Mouse (Mus musculus) olfactory bulb, adult 2 months (tissue): Measurements from ENCODE around the gene Myo6.

ENCODE experiments used
- CTCF ChIP-seq: fragments of 200-500 bp; IDR thresholded peaks from 2 replicates; pipeline ENCODE4 v1.5.1; 2012; ENCODE audit warnings: low read depth, mild to moderate bottlenecking, low read length, moderate library complexity; ENCODE audit not compliant: insufficient read depth
- POLR2A ChIP-seq: fragments of 200-500 bp; IDR thresholded peaks from 2 replicates; pipeline ENCODE4 v1.6.1; 2012; ENCODE audit warnings: mild to moderate bottlenecking, low read depth, low read length, moderate library complexity; ENCODE audit not compliant: insufficient read depth

DNA sequence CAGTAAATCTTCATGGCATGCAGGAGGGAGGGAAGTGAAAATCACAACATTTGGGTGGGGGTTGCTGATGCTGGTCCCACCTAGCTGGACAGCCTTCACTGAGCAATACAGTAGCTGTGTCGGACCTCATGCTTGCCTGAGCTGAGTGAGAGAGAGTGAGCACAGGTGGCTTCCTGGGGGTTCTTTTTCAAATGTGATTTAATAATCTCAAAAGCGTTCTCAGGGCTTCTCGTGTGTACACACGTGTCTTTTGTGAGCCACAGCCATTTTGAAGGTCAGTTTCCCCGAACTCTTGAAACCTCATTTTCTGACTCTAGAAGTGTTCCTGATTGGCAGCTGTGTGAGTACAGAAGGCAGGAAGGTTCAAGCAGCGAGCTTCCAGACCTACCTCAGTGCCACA lies 177.7 kb downstream of the Myo6 start:
- TF ChIP-seq CTCF (no peak), POLR2A (no peak)
